11 mouse cellular contexts compared by ENCODE assay signal in the genomic region with DNA sequence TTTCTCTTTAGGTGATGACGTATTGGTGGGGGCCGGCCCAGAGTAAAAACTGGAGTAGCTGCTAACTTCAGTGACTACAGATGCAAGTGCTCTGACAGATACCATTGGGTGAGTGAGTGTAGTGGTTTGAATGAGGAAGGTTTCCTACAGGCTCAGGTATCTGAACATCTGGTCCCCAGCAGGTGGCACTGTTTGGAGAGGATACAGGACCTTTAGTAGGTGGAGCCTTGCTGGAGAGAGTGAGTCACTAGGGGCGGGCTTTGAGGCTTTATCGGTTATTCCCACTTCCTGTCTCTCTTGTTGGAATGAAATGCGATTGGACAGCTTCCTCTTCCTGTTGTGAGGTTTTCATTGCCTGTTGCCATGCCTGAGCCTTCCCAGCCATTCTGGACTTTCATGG.
DNase-seq lines count a peak whose midpoint lies in the region; ATAC-seq and TF ChIP-seq lines count a peak whose summit lies in the region.
"Had no signal": no experiment of that assay in that cellular context is flagged by ENCODE, and none has a peak within 500 bp of the region (broad histone marks: within the 10 kb centered on the region; RNA-seq: fewer than 3 reads in every experiment).

No protein-coding gene starts in this region.

- no peak for TF ChIP-seq POLR2A in heart, adult 2 months (IDR thresholded peaks at IDR 0.05; ENCODE audit: insufficient read depth, low read depth, low read length)

- 57% methylated on average over 5 of the region's 5 CpGs for WGBS in heart, adult 2 months
- 62% methylated on average over 5 of the region's 5 CpGs for WGBS in lung, postnatal 0 days
- WGBS in liver, postnatal 0 days (ENCODE audit: insufficient replicate concordance) = 49% methylated on average over 5 of the region's 5 CpGs

- DNase-seq in heart, adult 2 months = no peak
- DNase-seq in heart, adult 8-10 months (ENCODE audit: low spot score) = no peak
- peak; percentile 22 for DNase-seq in lung, postnatal 0 days (ENCODE audit: low spot score)
- DNase-seq in lung, postnatal 4 days = no peak
- DNase-seq in WW6 (ENCODE audit: low read depth, low spot score) = peak; percentile 46
- peak; percentile 39 for DNase-seq in liver, postnatal 0 days
- DNase-seq in embryo, embryonic 9.5 days (ENCODE audit: extremely low spot score) = no peak
- no peak for DNase-seq in layer of hippocampus, postnatal 14 days (ENCODE audit: low spot score in 2 of 2)

- peak; percentile 38 for TF ChIP-seq CTCF in heart, adult 2 months (IDR thresholded peaks at IDR 0.05)
- peak; percentile 27 for TF ChIP-seq CTCF in lung, postnatal 0 days (IDR thresholded peaks at IDR 0.05)
- TF ChIP-seq CTCF in liver, postnatal 0 days (IDR thresholded peaks at IDR 0.05; ENCODE audit: low read depth) = peak; percentile 41

- H3K4me1 ChIP-seq in heart, adult 2 months (ENCODE audit: control insufficient read depth, insufficient read depth, low read length) = no peaks in the 10 kb centered on the region
- no peaks in the 10 kb centered on the region for H3K4me1 ChIP-seq in lung, postnatal 0 days (ENCODE audit: insufficient read depth, low read depth, low read length)
- H3K4me1 ChIP-seq in liver, postnatal 0 days (ENCODE audit: insufficient read depth) = no peaks in the 10 kb centered on the region
- H3K4me1 ChIP-seq: embryonic facial prominence, embryonic 13.5 days had no signal

- intact Hi-C loops in heart, adult 2 months (cut with DNase I) = loop anchor here (5.0 kb wide), 1 partner anchor 346 kb away; no protein-coding TSS in a partner anchor

- no peak for ATAC-seq in lung, postnatal 0 days
- ATAC-seq in liver, postnatal 0 days = no peak
- ATAC-seq: midbrain, embryonic 16.5 days had no signal

- no peak for TF ChIP-seq EP300 in heart, adult 2 months (IDR thresholded peaks at IDR 0.05; ENCODE audit: insufficient read depth, low read depth, low read length)
- no peak for TF ChIP-seq EP300 in lung, postnatal 0 days (IDR thresholded peaks at IDR 0.05)
- no peak for TF ChIP-seq EP300 in liver, postnatal 0 days (IDR thresholded peaks at IDR 0.05; ENCODE audit: low read depth)

- no peaks in the 10 kb centered on the region for H3K79me2 ChIP-seq in heart, adult 2 months (replicated peaks; ENCODE audit: control insufficient read depth, insufficient read depth, low read length)

- no peak overlapping the region for H3K9ac ChIP-seq in heart, adult 2 months (ENCODE audit: low read depth, low read length)
- no peak overlapping the region for H3K9ac ChIP-seq in lung, postnatal 0 days (replicated peaks; ENCODE audit: low read depth)
- H3K9ac ChIP-seq in liver, postnatal 0 days (replicated peaks) = no peak overlapping the region
- H3K9ac ChIP-seq: embryonic facial prominence, embryonic 13.5 days; heart, embryonic 13.5 days had no signal

- no peaks in the 10 kb centered on the region for H3K27me3 ChIP-seq in heart, adult 2 months (ENCODE audit: control insufficient read depth, insufficient read depth, low read length)
- H3K27me3 ChIP-seq in lung, postnatal 0 days (replicated peaks; ENCODE audit: insufficient read depth, low read length) = no peaks in the 10 kb centered on the region
- no peaks in the 10 kb centered on the region for H3K27me3 ChIP-seq in liver, postnatal 0 days (ENCODE audit: insufficient read depth, low read length)
- H3K27me3 ChIP-seq: heart, embryonic 13.5 days had no signal

- no peak overlapping the region for H3K4me3 ChIP-seq in heart, adult 2 months
- H3K4me3 ChIP-seq in lung, postnatal 0 days (ENCODE audit: low read depth, low read length) = no peak overlapping the region
- H3K4me3 ChIP-seq in liver, postnatal 0 days (ENCODE audit: low read depth, low read length) = no peak overlapping the region
- H3K4me3 ChIP-seq: embryonic facial prominence, embryonic 13.5 days; heart, embryonic 13.5 days had no signal

- no peaks in the 10 kb centered on the region for H3K36me3 ChIP-seq in heart, adult 2 months (ENCODE audit: control insufficient read depth, insufficient read depth, low read length)
- no peaks in the 10 kb centered on the region for H3K36me3 ChIP-seq in lung, postnatal 0 days (ENCODE audit: insufficient read depth, low read length)
- H3K36me3 ChIP-seq in liver, postnatal 0 days (replicated peaks; ENCODE audit: insufficient read depth, low read length) = no peaks in the 10 kb centered on the region
- H3K36me3 ChIP-seq: embryonic facial prominence, embryonic 13.5 days; heart, embryonic 13.5 days had no signal

- no peak overlapping the region for H3K27ac ChIP-seq in heart, adult 2 months
- no peak overlapping the region for H3K27ac ChIP-seq in lung, postnatal 0 days (ENCODE audit: low read length)
- no peak overlapping the region for H3K27ac ChIP-seq in liver, postnatal 0 days (ENCODE audit: low read depth)
- H3K27ac ChIP-seq: embryonic facial prominence, embryonic 13.5 days had no signal

- no peak overlapping the region for H3K4me2 ChIP-seq in lung, postnatal 0 days (replicated peaks; ENCODE audit: low read depth, low read length)
- H3K4me2 ChIP-seq in liver, postnatal 0 days (ENCODE audit: low read depth, low read length) = no peak overlapping the region
- H3K4me2 ChIP-seq: embryonic facial prominence, embryonic 13.5 days; heart, embryonic 13.5 days had no signal

- H3K9me3 ChIP-seq in lung, postnatal 0 days (ENCODE audit: low read length) = no peaks in the 10 kb centered on the region
- H3K9me3 ChIP-seq in liver, postnatal 0 days (ENCODE audit: low read length) = no peaks in the 10 kb centered on the region
- H3K9me3 ChIP-seq: embryonic facial prominence, embryonic 13.5 days; heart, embryonic 13.5 days had no signal

Comparison
In these comparisons a context has a peak if more than half of its experiments do, and no peak if none do; other contexts are left out.
1. DNase-seq: peak in lung, postnatal 0 days (single experiment), WW6 (single experiment) and liver, postnatal 0 days (single experiment); none in heart, adult 2 months (0 of 2), heart, adult 8-10 months (single experiment), lung, postnatal 4 days (0 of 2), embryo, embryonic 9.5 days (single experiment) and layer of hippocampus, postnatal 14 days (0 of 2).
2. Peak in every context shown above with its lines, with median percentiles within 50 percentile points of each other: CTCF ChIP-seq.